Mouse (Mus musculus) megakaryocyte, embryonic 14.5 days (primary cell): ENCODE measurements at regions not wholly inside any gene's neighbourhood (a gene's known extent, or its start where the extent isn't known, plus 50 kb on each side); places are given as distances from the start of the nearest gene placed in this dataset.

Source experiments
- FLI1 ChIP-seq: IDR thresholded peaks from 2 replicates; pipeline ENCODE4 v1.6.1; 2012; ENCODE audit warnings: low read length, inconsistent platforms, mixed read lengths
- GATA1 ChIP-seq: IDR thresholded peaks from 3 replicates; pipeline ENCODE4 v1.6.1; 2012; ENCODE audit warnings: mixed read lengths, low read length, inconsistent platforms, borderline replicate concordance

DNA sequence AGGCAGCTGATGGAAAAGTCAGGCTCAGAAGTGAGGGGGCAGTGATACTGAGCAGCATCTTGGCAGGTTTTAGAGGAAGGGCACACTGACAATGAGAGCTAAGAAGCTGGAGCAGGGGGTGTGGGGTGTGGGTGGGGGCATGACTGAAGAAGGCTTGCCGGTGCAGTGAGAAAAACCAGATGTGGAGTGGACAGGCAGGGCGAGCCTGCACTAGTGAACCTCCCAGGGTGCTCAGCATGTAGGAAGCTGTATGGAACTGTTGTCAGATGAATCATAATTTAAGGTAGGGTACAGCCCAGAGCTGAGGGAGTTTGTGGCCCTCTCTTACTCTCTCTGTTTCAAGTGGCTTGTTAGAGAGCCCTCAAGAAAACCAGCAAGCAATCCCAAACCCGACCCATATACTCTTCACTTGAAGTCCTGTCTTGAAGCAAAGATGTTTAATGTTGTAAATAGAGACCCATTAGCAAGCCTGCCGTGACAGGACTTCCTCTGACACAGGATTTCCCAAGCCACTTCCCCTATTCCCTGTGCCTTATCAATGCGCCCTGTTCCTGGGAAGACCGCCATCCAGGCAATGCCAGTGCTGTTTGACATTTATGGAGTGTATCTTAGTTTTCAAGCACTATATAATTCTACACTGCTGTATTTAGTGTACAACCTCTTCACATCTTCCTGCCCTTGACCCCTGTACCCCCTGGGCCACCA, 90.4 kb upstream of the Npvf start:
- no peak for TF ChIP-seq FLI1
- no peak for TF ChIP-seq GATA1
